Mouse (Mus musculus): Measurements from ENCODE around the gene Gm34653. TPM values are rescaled to one million over a fixed set of nuclear protein-coding genes. Genes with fewer than 3 reads are reported as not detected.

Gene Gm34653
- total RNA-seq, 2 experiments from 2014 or later = not detected

DNA sequence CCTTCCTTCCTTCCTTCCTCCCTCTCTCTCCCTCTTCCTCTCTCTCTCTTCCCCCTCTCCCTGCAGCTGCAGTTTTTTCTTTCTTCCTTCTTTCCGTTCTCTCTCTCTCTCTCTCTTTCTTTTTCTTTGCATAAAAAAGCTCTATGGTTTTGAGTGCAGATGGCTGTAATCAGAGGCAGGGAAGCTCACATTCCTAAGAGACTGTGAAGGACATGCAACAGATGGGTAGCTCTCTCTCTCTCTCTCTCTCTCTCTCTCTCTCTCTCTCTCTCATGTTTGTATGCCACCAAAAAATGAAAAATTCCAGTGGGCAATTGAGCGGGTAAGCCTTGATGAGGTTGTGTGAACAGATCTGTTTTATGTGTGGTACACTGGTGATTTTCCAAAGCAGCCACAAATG lies 51.4 kb downstream of the Gm34653 start:
- no peak for DNase-seq

Other genes starting within 250 kb of the Gm34653 start
- 10 to 100 TPM; 39.7 to 40.2 TPM for gene Gapvd1, start 77.8 kb upstream of the Gm34653 start, total RNA-seq (2021)
- gene Hspa5, start 61.0 kb upstream of the Gm34653 start, total RNA-seq (2021) = 100 to 1,000 TPM; 563 to 758 TPM
- gene Rabepk, start 33.1 kb upstream of the Gm34653 start, total RNA-seq (2021) = 10 to 100 TPM; 13.5 to 15.5 TPM
- gene Fbxw2, start 6.7 kb upstream of the Gm34653 start, total RNA-seq (2021) = 10 to 100 TPM; 46.9 to 49.2 TPM
- 1 to 10 TPM in 1 of 2 experiments, under 1 TPM in 1; 0.74 to 1.3 TPM for gene Cutal, start 41.4 kb downstream of the Gm34653 start, total RNA-seq (2021)
- 10 to 100 TPM; 16.7 to 18.5 TPM for gene Psmd5, start 42.0 kb downstream of the Gm34653 start, total RNA-seq (2021)
- under 1 TPM; 0.93 to 0.99 TPM for gene Phf19, start 81.0 kb downstream of the Gm34653 start, total RNA-seq (2021)
- 1 to 10 TPM; 1.9 to 3.5 TPM for gene Traf1, start 128.8 kb downstream of the Gm34653 start, total RNA-seq (2021)
- gene Hc, start 228.4 kb downstream of the Gm34653 start, total RNA-seq (2021) = not detected

Data from heart, adult 18-20 months (tissue).